Mouse (Mus musculus) spleen, adult 12 weeks (tissue): ENCODE measurements around the gene Myo18b.

Source experiments
- DNase-seq: peaks from one replicate; pipeline ENCODE4 v3.0.0; 2022; ENCODE audit warnings: low spot score

Myo18b gene

DNA sequence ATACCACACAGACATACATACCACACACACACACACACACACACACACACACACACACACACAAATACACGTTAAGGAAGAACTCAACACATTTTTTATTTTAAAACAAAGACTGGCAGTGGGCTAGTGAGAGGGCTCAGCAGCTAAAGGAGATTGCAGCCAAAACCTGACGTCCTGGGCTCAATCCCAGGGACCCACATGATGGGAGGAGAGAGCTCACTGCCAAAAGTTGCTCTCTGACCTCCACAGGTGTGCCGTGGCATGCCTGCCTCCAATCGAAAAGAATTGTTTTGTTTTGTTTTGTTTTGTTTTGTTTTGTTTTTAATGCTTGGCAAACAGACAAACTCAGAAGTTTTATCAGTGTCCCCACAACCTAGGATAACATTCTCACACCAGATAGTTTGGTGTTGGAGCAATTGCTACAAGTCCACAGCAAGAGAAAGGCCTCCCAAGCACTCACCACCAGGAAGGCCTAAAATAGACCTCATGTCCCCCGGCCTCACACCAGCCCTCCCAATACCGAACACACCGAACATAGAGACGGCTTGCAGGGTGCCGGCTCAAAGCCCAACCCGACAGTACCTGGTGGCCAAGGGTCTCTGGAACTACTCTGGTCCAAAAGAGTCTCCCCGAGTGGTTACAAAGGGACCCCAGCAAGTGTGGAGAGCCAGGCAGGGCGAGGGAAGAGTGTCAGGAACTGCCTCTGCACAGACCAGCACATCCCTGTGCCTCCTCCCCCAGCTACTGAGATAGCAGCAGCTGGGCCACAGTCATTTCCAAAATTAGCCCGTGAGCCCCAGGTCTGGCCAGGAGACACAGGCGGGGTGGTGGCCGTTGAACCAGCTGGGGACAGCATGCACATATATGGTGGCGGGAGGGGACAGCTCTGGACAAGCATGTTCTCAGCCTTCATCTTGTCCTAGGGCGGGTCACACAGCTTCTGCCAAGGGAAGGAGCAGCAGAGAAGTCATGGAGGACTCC, at the start of gene Myo18b:
TSS of gene Myo18b (minus strand) at position 689 of the 981 bp plus-strand sequence.
- DNase-seq = no peak

GRCm38 (mm10) chr5:112945925-112946324, 49.8 kb upstream of the Myo18b start:
- DNase-seq = no peak

DNA sequence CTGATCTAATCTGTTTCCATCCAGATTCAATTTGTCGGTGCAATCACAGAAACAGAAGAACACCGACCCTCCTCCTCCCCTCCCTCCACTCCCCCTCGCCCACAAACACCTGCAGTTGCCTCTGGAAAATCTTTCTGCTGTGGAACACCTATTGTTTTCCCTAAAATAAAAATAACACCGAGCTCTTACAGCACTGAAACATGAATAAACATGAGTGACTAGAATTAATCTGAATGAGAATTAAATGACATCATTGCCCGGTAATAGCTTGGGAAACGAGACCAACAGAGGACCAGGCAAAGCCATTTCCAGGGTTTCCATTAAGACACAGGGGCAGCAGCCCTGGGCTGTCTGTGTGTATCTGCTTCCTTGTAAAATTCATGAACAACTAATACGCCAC, 46.1 kb upstream of the Myo18b start:
- no peak for DNase-seq

DNA sequence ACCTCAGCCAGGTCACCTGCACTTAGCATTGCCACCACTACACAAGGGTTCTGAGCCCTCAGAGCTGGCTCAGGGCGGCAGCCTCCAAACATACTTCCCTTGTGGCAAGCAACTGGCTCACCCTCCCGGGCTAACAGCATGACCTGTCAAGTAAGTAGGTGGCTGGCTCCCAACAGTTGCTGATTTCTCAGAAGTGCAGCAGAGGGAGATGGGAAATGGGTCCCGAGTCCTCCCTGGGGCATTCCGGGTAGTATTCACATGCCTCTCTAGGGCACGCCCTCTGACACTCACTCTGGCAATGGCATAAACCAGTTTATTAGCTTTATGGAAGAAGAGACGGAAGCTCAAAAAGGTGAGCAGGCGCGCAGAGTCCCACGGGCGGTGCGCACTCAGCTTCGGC, 44.8 kb upstream of the Myo18b start:
- DNase-seq = no peak

GRCm38 (mm10) chr5:112936632-112937031, 40.5 kb upstream of the Myo18b start:
- no peak for DNase-seq

DNA sequence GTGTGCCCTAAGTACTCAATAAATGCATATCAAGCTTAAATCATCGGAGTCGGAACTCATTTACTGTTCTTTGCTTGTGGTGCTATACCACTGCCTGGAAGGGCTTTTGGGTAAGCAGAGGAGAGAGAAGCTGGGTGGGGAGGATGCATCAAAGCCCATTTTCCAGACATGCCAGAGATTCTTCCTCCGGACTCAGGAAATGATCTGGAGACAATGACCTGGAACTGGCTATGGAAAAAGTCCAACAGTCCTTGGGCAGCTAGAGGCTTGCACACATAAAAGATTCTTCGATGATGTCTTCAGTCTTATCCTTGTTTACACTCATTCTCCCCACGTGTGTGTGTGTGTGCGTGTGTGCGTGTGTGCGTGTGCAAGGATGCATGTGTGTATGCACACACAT, 39.3 kb upstream of the Myo18b start:
- DNase-seq = no peak

DNA sequence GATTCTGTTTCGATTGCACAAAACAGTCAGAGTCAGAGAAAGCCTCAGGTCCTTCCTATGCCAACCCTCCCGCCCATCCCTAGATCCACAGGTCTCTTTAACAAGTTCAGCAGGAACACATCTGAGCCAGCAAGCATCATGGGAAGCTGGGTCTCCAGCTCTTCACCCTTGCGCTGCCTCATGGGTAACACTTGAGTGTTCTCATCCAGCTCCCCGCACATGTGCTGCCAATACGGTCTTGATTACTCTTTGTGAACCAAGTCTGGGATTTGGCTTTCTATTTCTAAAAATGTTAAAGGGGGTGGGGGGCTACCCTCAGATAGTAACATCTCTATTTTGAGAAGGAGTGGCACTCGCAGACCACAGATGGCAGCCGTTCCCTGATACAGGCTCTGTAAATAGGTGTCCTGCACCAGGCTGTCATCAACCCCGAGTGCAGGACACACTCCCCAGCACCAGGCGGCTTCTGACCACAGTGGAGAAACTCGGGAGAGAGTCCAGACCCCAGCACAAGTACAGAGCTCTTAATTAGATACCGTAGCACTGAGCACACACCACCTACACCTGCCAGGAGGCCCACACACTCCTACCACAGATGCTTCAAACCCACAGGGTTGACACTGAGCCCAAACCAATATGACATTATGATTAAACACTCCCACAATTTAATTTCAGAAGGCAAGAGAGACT, 36.9 kb upstream of the Myo18b start:
- no peak for DNase-seq

DNA sequence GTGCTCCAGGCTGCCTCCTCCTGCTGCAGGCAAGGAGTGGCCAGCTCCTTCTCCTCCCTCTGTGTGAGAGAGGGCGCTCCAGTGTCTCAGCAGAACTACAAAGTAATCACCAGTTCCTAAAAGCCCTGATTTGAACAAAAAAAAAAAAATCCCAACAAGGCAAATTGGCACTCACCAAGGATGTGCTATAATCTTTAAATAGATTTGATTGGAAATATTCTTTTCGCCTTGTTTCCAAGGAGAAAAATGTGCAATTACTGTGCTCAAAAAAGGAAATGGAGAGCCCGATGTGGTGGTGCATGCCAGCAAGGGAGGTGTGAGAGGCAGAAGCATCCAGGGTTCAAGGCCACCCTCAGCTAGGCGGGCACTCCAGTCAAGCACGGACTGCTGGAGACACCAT, 35.7 kb upstream of the Myo18b start:
- no peak for DNase-seq

GRCm38 (mm10) chr5:112928201-112928881, 32.2 kb upstream of the Myo18b start:
- no peak for DNase-seq

DNA sequence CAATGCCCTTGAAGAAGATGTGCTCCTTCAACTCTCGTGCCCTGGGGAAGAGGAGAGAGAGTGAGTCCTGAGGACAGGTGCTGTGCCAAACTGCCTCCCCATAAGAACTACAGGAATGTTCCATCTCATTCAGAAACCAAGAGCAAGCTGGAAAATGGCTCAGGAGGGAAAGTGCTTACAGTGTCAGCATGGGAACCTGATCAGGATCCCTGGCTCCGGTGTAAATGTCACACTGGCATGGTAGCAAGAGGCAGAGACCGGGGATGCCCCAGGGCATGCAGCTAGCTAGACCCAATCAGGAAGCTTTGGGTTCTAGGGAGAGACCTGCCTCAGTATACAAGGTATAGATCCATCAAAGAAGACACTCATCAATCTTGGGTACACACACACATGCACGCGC, 29.3 kb upstream of the Myo18b start:
- no peak for DNase-seq

DNA sequence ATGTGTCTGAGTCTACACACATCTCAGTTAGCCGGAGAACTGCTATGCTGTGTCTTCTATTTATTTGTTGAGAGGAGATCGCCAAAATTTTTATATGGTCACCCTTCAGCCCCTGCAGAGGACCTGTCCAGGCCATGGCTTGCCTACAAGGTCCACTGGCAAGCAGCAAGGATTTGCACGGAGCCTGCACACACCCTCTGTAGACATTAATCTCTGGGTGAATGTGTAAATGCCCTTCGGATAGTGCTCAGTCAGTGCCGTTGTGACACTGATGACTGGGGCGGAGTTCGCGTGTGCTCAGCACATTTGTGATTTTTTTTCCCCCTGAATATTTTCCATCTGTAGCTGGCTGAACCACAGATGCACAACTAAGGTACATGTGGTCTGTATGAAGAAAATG, 28.6 kb upstream of the Myo18b start:
- no peak for DNase-seq

GRCm38 (mm10) chr5:112923841-112924240, 27.7 kb upstream of the Myo18b start:
- no peak for DNase-seq

- no peak for DNase-seq
These were observed 25.8 kb upstream of the Myo18b start for GRCm38 (mm10) chr5:112921914-112922313.

DNA sequence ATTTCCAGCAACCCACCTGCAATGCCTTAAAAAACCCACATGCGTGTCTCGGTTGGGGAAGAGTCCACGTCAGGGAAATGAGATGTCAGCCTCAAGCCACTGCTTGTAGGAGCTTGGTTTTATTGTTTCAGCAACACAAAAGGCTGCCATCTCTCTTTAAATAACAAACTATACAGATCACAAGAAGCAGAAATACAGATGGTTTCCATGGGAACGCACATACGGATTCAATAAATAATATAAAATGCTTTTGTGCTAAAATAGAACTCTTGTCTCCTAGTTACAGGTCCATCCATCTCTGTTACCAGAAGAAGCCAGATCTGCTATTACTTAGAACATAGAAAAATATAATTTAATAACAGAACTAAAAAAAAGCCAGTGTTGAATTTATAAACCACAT, 14.2 kb upstream of the Myo18b start:
- DNase-seq = no peak

DNA sequence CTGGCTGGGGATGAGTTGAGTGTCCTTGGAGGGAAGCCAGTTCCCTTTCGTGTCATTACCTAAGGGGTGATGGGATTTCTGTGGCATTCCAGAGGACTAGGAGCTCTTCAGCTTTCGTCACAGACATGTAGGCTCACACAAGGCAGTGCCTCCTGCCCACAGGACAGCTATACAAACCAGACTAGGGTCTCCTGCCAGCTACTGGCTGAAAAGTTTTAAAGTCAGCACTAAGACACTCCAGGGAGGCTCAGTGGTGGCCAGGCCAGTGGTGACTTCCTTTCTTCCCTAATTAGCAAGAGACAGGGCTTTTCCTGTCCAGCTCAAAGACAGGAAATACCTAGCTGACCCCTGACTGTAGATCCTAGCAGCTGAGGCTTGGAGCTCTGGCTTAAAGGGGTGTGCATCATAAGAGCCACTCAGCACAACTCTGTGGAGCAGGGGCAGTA, 12.0 kb upstream of the Myo18b start:
- no peak for DNase-seq

DNA sequence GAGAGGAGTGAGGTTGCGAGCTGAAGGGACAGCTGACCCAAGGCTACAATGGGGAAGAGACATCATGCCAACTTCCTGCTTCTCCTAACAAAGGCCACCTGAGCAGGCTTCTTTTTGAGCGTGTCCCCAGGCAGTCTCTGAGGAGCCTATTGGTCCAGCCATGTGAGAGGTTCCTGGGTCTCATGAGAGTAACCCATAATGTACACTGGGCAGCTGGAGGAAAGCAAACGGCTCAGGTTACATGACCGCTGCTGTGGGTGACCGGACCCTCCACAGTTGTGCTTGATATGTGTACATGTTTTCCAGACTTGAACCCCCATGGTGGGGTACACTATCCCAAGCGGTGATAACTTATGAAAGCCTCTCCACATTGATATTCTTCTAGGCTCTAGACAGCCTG, 11.3 kb upstream of the Myo18b start:
- DNase-seq = no peak

DNA sequence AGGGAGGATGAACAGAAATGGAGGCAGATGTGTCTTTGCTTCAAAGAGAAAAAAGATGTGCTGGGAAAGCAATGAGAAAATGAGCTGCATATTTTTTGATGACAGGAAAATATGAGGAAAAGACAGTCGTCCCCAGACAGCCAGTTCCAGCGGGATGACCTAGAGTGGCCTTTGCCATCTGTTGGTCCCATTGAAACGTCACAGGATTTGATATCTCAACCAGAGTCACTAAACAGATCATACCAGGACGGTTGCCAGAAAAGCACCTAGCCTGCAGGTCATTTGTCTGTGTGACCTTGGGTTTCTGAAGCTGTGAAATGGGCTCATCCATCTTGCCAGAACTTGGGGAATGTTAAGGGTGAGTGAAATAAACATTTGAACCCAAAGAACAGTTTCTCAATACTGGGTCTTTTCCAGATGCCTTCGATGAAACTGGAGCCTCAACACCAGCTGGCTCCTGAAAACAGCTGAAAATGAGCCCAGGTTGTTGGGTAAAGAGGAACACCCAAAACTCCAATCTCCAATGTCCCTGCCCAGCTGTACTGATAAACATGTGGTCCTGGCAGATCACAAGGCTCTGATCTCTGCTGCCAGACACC, 2.6 kb downstream of the Myo18b start:
- no peak for DNase-seq

GRCm38 (mm10) chr5:112892411-112892810, 3.8 kb downstream of the Myo18b start:
- no peak for DNase-seq

DNA sequence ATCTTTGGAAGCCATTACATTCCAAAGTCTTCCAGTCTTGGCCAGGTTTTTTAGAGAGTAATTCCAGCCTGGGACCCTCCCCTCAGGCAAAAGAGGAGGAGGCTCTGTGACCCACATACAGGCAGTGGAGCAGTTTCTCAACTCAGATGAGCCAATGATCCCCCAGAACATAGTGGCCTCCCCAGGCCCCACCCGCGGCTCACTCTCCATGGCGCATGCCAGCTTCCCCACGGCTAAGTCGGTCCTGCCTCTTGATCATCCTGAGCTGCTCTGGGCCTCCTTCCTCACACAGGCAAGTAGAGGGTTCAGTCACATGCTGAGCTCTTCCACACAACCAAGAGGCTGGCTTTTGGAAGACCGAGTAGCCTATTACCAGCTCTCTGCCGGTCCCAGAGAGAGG, 7.5 kb downstream of the Myo18b start:
- DNase-seq = no peak

GRCm38 (mm10) chr5:112886687-112887491, 9.3 kb downstream of the Myo18b start:
- no peak for DNase-seq

- no peak for DNase-seq
These were observed 18.6 kb downstream of the Myo18b start for GRCm38 (mm10) chr5:112877391-112878115.
